In the genomic region with DNA sequence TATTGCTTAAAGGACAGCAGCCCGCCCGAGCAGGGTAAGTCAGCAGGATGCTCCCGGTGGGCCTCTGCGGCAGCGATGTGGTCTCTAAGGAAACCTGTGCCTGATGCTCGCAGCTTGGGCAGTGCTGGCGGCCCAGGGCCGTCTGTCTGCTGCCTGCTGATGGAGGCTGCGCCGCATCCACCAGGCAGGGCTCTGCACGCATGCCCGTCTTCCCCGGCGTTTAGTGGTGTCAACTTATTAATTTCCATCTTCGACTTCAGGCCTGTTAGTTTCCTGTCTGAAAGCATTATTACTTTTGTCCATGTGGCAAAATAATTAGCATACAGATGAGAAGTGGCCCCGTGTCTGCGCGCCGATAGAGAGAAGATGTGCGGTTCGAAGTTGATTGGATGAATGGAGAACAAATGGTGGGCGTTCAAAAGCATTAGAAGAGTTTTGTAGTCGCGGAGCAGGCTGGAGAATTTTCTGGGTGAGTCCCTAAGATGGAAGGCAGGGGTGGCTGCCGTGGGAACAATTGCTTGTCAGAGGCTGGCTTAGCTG, we compare ENCODE assay signal across 8 mouse cellular contexts. TPM values are rescaled to one million over a fixed set of nuclear protein-coding genes. Genes with fewer than 3 reads are reported as not detected.
DNase-seq lines count a peak whose midpoint lies in the region; ATAC-seq lines count a peak whose summit lies in the region.

No protein-coding gene starts in this region.

- peak overlapping the region; percentile 37 for H3K4me3 ChIP-seq in hindbrain, embryonic 12.5 days

- peak overlapping the region; percentile 72 for H3K9ac ChIP-seq in hindbrain, embryonic 12.5 days

- H3K27ac ChIP-seq in hindbrain, embryonic 12.5 days = peak overlapping the region; percentile 93

- ATAC-seq in hindbrain, embryonic 12.5 days (ENCODE audit: low FRiP score) = peak; percentile 46
- no peak for ATAC-seq in CD4-positive, CD25-positive, alpha-beta regulatory T cell, adult 4 months

- WGBS in hindbrain, embryonic 12.5 days = under 1% methylated on average over 25 of the region's 25 CpGs

- peaks cover 48% of the 10 kb centered on the region for H3K4me1 ChIP-seq in hindbrain, embryonic 12.5 days

- intact Hi-C loops in heart, postnatal 14 days (cut with DNase I) = no loop called here

- peak overlapping the region; percentile 65 for H3K4me2 ChIP-seq in hindbrain, embryonic 12.5 days (replicated peaks)

- H3K9me3 ChIP-seq in hindbrain, embryonic 12.5 days (replicated peaks) = no peaks in the 10 kb centered on the region

- peak; percentile 24 for DNase-seq in heart, adult 11 months
- DNase-seq in heart, postnatal 14 days = no peak
- peak; percentile 60 to 72 for DNase-seq in cerebellum, postnatal 14 days
- DNase-seq in neural tube, embryonic 10.5 days (ENCODE audit: extremely low spot score, low spot score) = peak; percentile 48
- DNase-seq in lung, postnatal 25 days (ENCODE audit: low spot score) = no peak
- no peak for DNase-seq in lung, postnatal 4 days

- H3K27me3 ChIP-seq in hindbrain, embryonic 12.5 days = 0 out of 2 replicates have a peak, but pooled peaks cover 7% of the 10 kb centered on the region

- H3K36me3 ChIP-seq in hindbrain, embryonic 12.5 days = no peaks in the 10 kb centered on the region

RNA-seq across cellular contexts. Expression of a gene that starts 6.6 kb away (rescaled TPM):
- total RNA-seq in heart, postnatal 14 days (2021) = not detected
- polyA plus RNA-seq in hindbrain, embryonic 12.5 days (2016; fragmentation: Nextera tagmentation; extraction: Ambion mirVana) = 58.2 and 64.3 TPM in 2 replicates
- under 1 TPM in 1 of 2 experiments, not detected in 1; 0.20 TPM for polyA plus RNA-seq in CD4-positive, CD25-positive, alpha-beta regulatory T cell, adult 4 months (2017; shearing (Covaris generic))

Comparison
In these comparisons a context has a peak if more than half of its experiments do, and no peak if none do; other contexts are left out.
1. DNase-seq: peak in heart, adult 11 months (single experiment), cerebellum, postnatal 14 days (2 of 2) and neural tube, embryonic 10.5 days (single experiment); none in heart, postnatal 14 days (0 of 2), lung, postnatal 25 days (single experiment) and lung, postnatal 4 days (0 of 2).
2. RNA of a gene that starts 6.6 kb away (polyA plus RNA-seq): 58.2 to 64.3 TPM in hindbrain, embryonic 12.5 days; 0.20 TPM in CD4-positive, CD25-positive, alpha-beta regulatory T cell, adult 4 months; every median in the first group is over 10 times any median in the second.